ENCODE assay signal across 19 mouse cellular contexts in the genomic region with DNA sequence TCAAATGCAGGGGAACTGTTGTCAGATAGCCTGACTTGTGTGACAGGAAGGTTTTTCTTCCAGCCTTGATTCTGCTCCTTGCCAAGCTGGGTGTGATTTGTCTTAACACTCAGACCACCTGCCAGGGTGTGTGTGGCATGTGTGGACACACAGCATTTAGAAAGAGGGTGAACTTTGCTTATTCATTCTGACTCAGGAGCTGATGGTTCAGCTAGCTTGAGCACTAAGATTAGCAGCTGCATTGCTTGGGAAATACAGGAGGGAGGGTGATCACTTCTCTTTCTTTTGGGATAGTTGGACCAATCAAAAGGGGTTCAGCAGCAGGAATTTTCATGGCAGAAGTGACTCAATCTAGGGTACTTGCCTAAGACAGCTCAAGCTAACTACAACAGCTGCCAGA.
DNase-seq lines count a peak whose midpoint lies in the region; ATAC-seq and TF ChIP-seq lines count a peak whose summit lies in the region.
"Had no signal": no experiment of that assay in that cellular context is flagged by ENCODE, and none has a peak within 500 bp of the region (broad histone marks: within the 10 kb centered on the region; RNA-seq: fewer than 3 reads in every experiment).

No protein-coding gene starts in this region.

- H3K27ac ChIP-seq in forebrain, postnatal 0 days (ENCODE audit: low read depth, low read length) = no peak overlapping the region
- H3K27ac ChIP-seq: embryonic facial prominence, embryonic 15.5 days; forebrain, embryonic 15.5 days; heart, embryonic 15.5 days; hindbrain, embryonic 14.5 days; midbrain, embryonic 13.5 days; neural tube, embryonic 13.5 days had no signal

- H3K9me3 ChIP-seq in forebrain, postnatal 0 days (ENCODE audit: low read length) = no peaks in the 10 kb centered on the region
- H3K9me3 ChIP-seq: embryonic facial prominence, embryonic 15.5 days; forebrain, embryonic 15.5 days; heart, embryonic 15.5 days; midbrain, embryonic 13.5 days; neural tube, embryonic 13.5 days had no signal

- no peaks in the 10 kb centered on the region for H3K36me3 ChIP-seq in forebrain, postnatal 0 days (ENCODE audit: insufficient read depth)
- H3K36me3 ChIP-seq: embryonic facial prominence, embryonic 15.5 days; forebrain, embryonic 15.5 days; heart, embryonic 15.5 days; midbrain, embryonic 13.5 days; neural tube, embryonic 13.5 days had no signal

- ATAC-seq in megakaryocyte-erythroid progenitor cell, adult 5-6 weeks (replicated peaks; ENCODE audit: low FRiP score, low TSS enrichment, poor library complexity, severe bottlenecking) = peak; percentile 44; the same call in 1 of the 2 replicates
- ATAC-seq in forebrain, postnatal 0 days = no peak
- ATAC-seq: forebrain, embryonic 15.5 days; midbrain, embryonic 13.5 days had no signal

- no peak for TF ChIP-seq CTCF in forebrain, postnatal 0 days (IDR thresholded peaks at IDR 0.05; ENCODE audit: low read depth)

- no peak overlapping the region for H3K4me3 ChIP-seq in forebrain, postnatal 0 days (ENCODE audit: low read depth, low read length)
- H3K4me3 ChIP-seq: embryonic facial prominence, embryonic 15.5 days; forebrain, embryonic 15.5 days; heart, embryonic 15.5 days; midbrain, embryonic 13.5 days; neural tube, embryonic 13.5 days had no signal

- DNase-seq in adrenal gland, adult 2 months = peak; percentile 56
- no peak for DNase-seq in adrenal gland, adult 18-20 months (ENCODE audit: low spot score in 2 of 2)
- DNase-seq in 416B (ENCODE audit: low read depth) = peak; percentile 1
- DNase-seq in NIH3T3 (ENCODE audit: low read depth) = peak; percentile 58
- DNase-seq in forebrain, postnatal 0 days = no peak
- DNase-seq in left cerebral cortex, postnatal 10 days (ENCODE audit: extremely low spot score in 1 of 2, low spot score in 2 of 2) = no peak
- DNase-seq: cerebellum, adult 9-11 months; heart, postnatal 4 days; kidney, adult 8-10 months; kidney, postnatal 14 days; thymus, adult 18-20 months; thymus, postnatal 36 days had no signal

- no peaks in the 10 kb centered on the region for H3K4me1 ChIP-seq in forebrain, postnatal 0 days (ENCODE audit: insufficient read depth)
- H3K4me1 ChIP-seq: embryonic facial prominence, embryonic 15.5 days; forebrain, embryonic 15.5 days; heart, embryonic 15.5 days; midbrain, embryonic 13.5 days; neural tube, embryonic 13.5 days had no signal

- no peak overlapping the region for H3K4me2 ChIP-seq in forebrain, postnatal 0 days (ENCODE audit: low read depth)
- H3K4me2 ChIP-seq: embryonic facial prominence, embryonic 15.5 days; forebrain, embryonic 15.5 days; heart, embryonic 15.5 days; hindbrain, embryonic 14.5 days; midbrain, embryonic 13.5 days; neural tube, embryonic 13.5 days had no signal

- no peaks in the 10 kb centered on the region for H3K27me3 ChIP-seq in forebrain, postnatal 0 days (ENCODE audit: insufficient read depth, low read length)
- H3K27me3 ChIP-seq: embryonic facial prominence, embryonic 15.5 days; forebrain, embryonic 15.5 days; heart, embryonic 15.5 days; midbrain, embryonic 13.5 days; neural tube, embryonic 13.5 days had no signal

- H3K9ac ChIP-seq in forebrain, postnatal 0 days = no peak overlapping the region
- H3K9ac ChIP-seq: embryonic facial prominence, embryonic 15.5 days; forebrain, embryonic 15.5 days; heart, embryonic 15.5 days; hindbrain, embryonic 14.5 days; midbrain, embryonic 13.5 days; neural tube, embryonic 13.5 days had no signal

- intact Hi-C loops in left cerebral cortex, postnatal 10 days (cut with DNase I) = no loop called here

Comparison
In these comparisons a context has a peak if more than half of its experiments do, and no peak if none do; other contexts are left out.
1. DNase-seq: peak in adrenal gland, adult 2 months (single experiment), 416B (single experiment) and NIH3T3 (single experiment); none in adrenal gland, adult 18-20 months (0 of 2), forebrain, postnatal 0 days (single experiment) and left cerebral cortex, postnatal 10 days (0 of 2).